Mouse (Mus musculus): Measurements from ENCODE around the gene Gm28372. TPM values are rescaled to one million over a fixed set of nuclear protein-coding genes. Genes with fewer than 3 reads are reported as not detected.
"Not testable (repeated sequence)": the region's sequence is repeated elsewhere in the genome, so short reads cannot be mapped to it uniquely, and the experiment has no call there.

Gm28372 gene
- polyA plus RNA-seq (2012; rRNA removed) = not detected in 2 replicates

DNA sequence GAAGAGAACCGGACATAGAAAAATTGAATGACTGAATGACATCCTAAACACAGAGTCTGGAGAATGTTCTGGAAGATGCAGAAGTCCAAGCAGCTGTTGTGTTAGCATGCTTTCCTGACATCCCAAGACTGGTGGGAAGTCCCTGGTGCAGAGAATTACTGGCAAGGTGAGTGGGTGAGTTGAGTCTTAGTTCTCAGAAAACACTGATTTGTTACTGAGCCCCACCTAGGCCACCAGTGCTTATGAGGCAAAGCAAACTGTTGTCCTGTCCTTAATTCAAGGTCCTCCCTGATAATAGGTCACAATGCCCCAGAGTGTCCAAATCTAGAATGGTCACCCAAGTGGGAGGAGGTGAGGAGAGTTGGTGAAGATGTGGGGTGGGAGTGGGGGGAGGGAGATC is at the start of gene Gm28372, which contains the start of gene 1700020A23Rik:
Gene Gm28372, plus strand, starts transcription at position 301 of the 400 bp plus-strand sequence.
Gene 1700020A23Rik, plus strand, starts transcription at position 321 of the 400 bp plus-strand sequence.
- WGBS = 79% methylated on average over 1 of the region's 1 CpGs
- no peak for DNase-seq
- Histone ChIP-seq H3K4me3 (replicated peaks; ENCODE audit: extremely low read depth, low read depth, low read length) (no peak within 1 kb of the TSS), H3K4me1 (ENCODE audit: control insufficient read depth, insufficient read depth, low read length) (no peaks in the 10 kb centered on the region)
- TF ChIP-seq POLR2A (IDR thresholded peaks at IDR 0.05; ENCODE audit: borderline replicate concordance, extremely low read depth, low read depth, low read length) = no peak
- TF ChIP-seq CTCF (IDR thresholded peaks at IDR 0.05; ENCODE audit: insufficient read depth, low read length) = no peak

DNA sequence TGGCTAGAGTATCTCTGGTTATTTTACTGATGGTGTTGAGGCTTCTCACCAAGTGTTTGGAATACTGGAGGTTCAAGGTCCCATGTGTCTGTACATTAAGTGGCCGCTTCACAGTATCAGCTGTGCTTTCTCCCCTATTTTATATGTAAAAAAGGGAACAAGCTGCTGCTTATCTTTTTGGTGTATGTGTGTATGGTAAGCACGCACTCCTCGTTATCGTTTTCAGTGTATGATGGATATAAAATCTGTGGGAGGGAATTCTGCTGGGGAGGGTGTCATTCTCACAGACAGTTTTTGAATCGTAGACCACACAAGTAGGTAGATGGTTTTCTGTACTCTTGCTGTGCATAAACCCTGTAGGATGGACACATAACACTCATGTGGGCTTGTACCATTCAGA is 47.5 kb upstream of the Gm28372 start:
- WGBS = 93% methylated on average over 5 of the region's 5 CpGs
- H3K4me3 ChIP-seq (replicated peaks; ENCODE audit: extremely low read depth, low read depth, low read length) = no peak overlapping the region

DNA sequence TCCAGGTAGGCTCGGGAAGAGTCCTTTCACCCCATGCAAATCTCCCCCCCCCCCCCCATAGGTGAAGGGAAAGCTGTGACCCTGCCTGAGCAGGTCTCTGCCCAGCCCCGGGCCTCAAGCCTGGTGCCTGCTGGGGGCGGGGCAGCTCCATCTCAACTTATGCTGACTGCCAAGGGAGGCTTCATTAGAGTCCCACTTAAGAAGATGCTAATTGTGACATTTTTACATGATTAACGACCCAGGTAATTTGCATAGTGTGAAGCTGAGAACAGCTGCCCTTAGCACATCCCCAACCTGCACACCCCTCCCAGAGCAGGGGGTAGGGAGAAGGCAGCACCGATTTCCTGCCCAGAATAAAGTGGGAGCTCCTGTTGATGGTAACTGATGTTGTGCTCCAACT is 46.2 kb upstream of the Gm28372 start:
- no peak for TF ChIP-seq CTCF (IDR thresholded peaks at IDR 0.05; ENCODE audit: insufficient read depth, low read length)
- TF ChIP-seq POLR2A (IDR thresholded peaks at IDR 0.05; ENCODE audit: borderline replicate concordance, extremely low read depth, low read depth, low read length) = no peak
- 23% methylated on average over 5 of the region's 5 CpGs for WGBS
- Histone ChIP-seq H3K4me3 (replicated peaks; ENCODE audit: extremely low read depth, low read depth, low read length) (no peak overlapping the region), H3K4me1 (ENCODE audit: control insufficient read depth, insufficient read depth, low read length) (no peaks in the 10 kb centered on the region)
- DNase-seq = no peak

More for the DNA sequence above, 47.5 kb upstream of the Gm28372 start:
- TF ChIP-seq POLR2A (IDR thresholded peaks at IDR 0.05; ENCODE audit: borderline replicate concordance, extremely low read depth, low read depth, low read length) = no peak
- no peak for TF ChIP-seq CTCF (IDR thresholded peaks at IDR 0.05; ENCODE audit: insufficient read depth, low read length)
- H3K4me1 ChIP-seq (ENCODE audit: control insufficient read depth, insufficient read depth, low read length) = no peaks in the 10 kb centered on the region
- no peak for DNase-seq

DNA sequence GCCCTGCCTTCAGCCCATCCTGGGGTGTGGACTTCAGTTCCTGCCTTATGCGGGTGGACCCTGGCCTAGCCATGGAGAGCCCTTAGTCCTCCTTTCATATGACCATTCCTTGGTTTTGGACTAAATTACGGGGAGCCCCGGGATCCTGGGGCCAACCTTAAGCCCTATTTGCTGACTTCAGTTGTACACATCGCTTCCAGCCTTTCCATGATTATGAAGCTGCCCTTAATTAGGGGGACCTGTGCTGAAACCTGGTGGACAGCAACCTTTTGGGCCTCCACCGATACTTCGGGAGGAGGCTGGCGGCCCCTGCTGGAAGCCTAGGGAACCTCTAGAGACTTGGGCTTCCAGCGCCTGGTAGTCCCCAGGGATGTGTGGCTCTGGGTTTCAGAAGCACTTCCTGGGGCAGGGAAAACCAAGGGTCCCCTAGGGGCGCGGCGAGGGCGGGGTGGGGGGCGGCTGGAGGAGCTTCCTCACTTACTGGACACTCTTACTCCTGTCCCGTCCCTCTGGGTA is 42.5 kb upstream of the Gm28372 start:
- H3K4me3 ChIP-seq (replicated peaks; ENCODE audit: extremely low read depth, low read depth, low read length) = no peak overlapping the region
- peak; percentile 27 for DNase-seq
- no peaks in the 10 kb centered on the region for H3K4me1 ChIP-seq (ENCODE audit: control insufficient read depth, insufficient read depth, low read length)
- peak; percentile 38 for TF ChIP-seq CTCF (IDR thresholded peaks at IDR 0.05; ENCODE audit: insufficient read depth, low read length)
- TF ChIP-seq POLR2A (IDR thresholded peaks at IDR 0.05; ENCODE audit: borderline replicate concordance, extremely low read depth, low read depth, low read length) = no peak
- WGBS = 5% methylated on average over 14 of the region's 14 CpGs

DNA sequence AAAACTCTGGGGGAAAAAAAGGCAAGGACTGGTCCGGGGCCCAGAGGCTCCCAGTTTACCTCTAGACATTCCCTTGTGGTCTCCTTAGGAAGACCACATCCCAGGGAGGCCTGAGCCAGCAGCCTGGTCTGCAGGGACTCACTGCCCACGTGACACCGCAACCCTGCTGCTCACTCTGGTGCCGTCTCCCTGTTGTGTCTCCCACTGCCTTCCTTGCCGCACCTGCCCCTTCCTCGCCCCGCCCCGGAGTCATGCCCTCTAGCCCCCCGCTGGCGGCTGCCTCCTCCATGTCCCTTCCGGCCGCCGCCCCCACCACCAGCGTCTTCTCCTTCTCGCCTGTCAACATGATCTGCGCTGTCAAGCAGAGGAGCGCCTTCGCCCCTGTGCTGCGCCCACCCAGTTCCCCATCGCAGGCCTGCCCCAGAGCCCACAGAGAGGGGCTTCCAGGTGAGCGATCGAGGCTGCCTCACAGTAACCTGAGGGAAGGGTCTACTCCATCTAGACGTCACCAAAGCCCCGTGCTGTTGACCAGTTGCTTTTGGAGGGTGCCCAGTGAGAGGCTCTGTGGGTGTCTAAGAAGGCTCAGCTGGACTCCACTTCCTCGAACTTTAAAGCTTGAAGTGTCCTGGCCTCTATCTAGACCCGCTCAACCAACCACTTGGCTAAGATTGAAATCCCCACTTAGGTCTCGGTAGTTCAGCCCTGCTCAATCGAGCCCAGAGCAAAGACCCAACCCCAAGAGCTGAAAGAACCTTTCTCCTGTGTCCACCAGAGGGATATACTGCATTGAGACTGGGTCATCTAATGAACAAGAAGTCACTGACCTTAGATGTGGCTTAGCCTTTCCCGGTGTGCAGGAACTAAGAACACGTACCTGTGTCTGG is 39.6 kb upstream of the Gm28372 start:
- no peak for TF ChIP-seq POLR2A (IDR thresholded peaks at IDR 0.05; ENCODE audit: borderline replicate concordance, extremely low read depth, low read depth, low read length)
- TF ChIP-seq CTCF (IDR thresholded peaks at IDR 0.05; ENCODE audit: insufficient read depth, low read length) = no peak
- WGBS = 10% methylated on average over 30 of the region's 30 CpGs
- no peak for DNase-seq
- no peaks in the 10 kb centered on the region for H3K4me1 ChIP-seq (ENCODE audit: control insufficient read depth, insufficient read depth, low read length)
- H3K4me3 ChIP-seq (replicated peaks; ENCODE audit: extremely low read depth, low read depth, low read length) = no peak overlapping the region

DNA sequence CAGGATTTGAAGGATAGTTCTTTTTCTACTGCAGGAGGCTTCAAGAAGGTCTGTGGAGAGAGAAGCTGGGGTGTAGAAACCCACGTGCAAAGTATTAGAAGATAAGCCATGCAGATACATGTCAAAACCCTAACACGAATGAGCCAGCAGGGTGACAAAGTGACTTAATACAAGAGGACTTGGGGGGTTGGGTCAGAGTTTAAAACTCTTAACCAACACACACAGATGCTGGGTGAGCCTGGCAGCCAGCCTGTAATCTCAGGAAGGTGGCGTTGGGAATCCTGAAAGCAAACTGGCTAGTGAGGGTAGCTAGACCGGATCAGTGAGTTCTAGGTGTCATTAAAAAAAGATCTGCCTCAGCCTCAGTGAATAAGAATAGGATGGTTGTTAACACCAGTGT is 37.7 kb upstream of the Gm28372 start:
- TF ChIP-seq POLR2A (IDR thresholded peaks at IDR 0.05; ENCODE audit: borderline replicate concordance, extremely low read depth, low read depth, low read length) (no peak), CTCF (IDR thresholded peaks at IDR 0.05; ENCODE audit: insufficient read depth, low read length) (no peak)
- no peak for DNase-seq
- Histone ChIP-seq H3K4me1 (ENCODE audit: control insufficient read depth, insufficient read depth, low read length) (no peaks in the 10 kb centered on the region), H3K4me3 (replicated peaks; ENCODE audit: extremely low read depth, low read depth, low read length) (no peak overlapping the region)
- 50% methylated on average over 4 of the region's 4 CpGs for WGBS

DNA sequence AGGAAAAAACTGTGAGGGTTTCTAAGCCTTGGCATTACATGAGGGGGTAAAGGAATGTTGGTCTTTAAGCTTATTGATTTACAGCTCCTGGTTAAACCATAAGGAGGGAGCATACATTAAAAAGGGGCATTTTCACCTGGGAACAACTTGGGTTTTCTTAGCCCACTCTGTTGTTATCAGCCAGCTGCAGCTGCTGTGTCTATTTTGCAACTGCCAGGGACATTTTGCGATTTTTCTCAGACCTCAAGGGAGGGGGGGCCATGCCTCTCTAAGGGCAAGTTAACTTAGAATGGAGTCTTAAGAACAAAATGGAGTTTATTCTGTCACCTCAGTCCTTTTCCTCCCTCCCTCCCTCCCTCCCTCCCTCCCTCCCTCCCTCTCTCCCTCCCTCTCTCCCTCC is 32.0 kb upstream of the Gm28372 start:
- H3K4me1 ChIP-seq (ENCODE audit: control insufficient read depth, insufficient read depth, low read length); DNase-seq; H3K4me3 ChIP-seq (replicated peaks; ENCODE audit: extremely low read depth, low read depth, low read length): not testable (repeated sequence)
- 22% methylated on average over 1 of the region's 1 CpGs for WGBS

DNA sequence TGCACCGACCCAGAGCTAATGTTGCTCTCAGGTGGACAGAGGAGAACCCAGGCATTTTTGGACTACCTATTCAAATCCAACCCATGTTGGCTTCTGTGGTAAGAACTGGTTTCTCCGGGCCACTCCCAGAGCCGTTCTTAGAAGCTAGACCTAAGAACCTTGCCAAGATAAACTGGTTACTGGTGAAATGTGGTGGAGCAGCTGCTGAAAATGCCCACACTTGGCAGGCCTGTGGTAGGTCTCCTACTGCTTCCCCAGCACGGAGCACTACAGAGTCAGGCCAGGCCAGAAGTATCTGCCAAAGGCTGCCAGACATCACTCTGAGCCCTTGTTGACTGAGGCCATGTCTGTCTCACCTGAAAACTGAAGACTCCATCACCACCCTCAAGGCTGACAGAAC is 30.1 kb upstream of the Gm28372 start:
- DNase-seq = no peak

DNA sequence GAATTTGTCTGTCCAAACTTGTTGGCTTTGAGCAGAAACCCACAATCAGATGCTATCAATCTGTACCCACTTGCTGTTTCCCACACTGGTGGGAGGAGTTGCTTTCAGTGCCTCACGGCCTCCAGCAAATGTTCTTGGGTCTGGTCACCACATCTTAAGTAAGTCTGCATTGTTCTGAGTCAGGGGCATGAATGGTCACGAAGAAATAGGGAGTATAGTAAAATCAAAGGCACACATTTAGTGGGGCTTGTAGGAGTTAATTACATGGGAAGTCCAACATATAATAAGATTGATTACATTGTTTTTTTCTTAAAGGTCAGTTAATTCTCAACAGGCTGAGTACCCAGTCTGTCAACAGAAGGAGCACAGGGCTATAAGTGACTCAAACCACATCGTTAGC is 21.8 kb upstream of the Gm28372 start:
- H3K4me3 ChIP-seq (replicated peaks; ENCODE audit: extremely low read depth, low read depth, low read length) = no peak overlapping the region
- no peaks in the 10 kb centered on the region for H3K4me1 ChIP-seq (ENCODE audit: control insufficient read depth, insufficient read depth, low read length)
- 50% methylated on average over 3 of the region's 3 CpGs for WGBS
- TF ChIP-seq CTCF (IDR thresholded peaks at IDR 0.05; ENCODE audit: insufficient read depth, low read length) (no peak), POLR2A (IDR thresholded peaks at IDR 0.05; ENCODE audit: borderline replicate concordance, extremely low read depth, low read depth, low read length) (no peak)
- no peak for DNase-seq

More for the DNA sequence above, 30.1 kb upstream of the Gm28372 start:
- TF ChIP-seq POLR2A (IDR thresholded peaks at IDR 0.05; ENCODE audit: borderline replicate concordance, extremely low read depth, low read depth, low read length) = no peak
- no peak for TF ChIP-seq CTCF (IDR thresholded peaks at IDR 0.05; ENCODE audit: insufficient read depth, low read length)
- WGBS = 64% methylated on average over 4 of the region's 4 CpGs
- Histone ChIP-seq H3K4me1 (ENCODE audit: control insufficient read depth, insufficient read depth, low read length) (no peaks in the 10 kb centered on the region), H3K4me3 (replicated peaks; ENCODE audit: extremely low read depth, low read depth, low read length) (no peak overlapping the region)

DNA sequence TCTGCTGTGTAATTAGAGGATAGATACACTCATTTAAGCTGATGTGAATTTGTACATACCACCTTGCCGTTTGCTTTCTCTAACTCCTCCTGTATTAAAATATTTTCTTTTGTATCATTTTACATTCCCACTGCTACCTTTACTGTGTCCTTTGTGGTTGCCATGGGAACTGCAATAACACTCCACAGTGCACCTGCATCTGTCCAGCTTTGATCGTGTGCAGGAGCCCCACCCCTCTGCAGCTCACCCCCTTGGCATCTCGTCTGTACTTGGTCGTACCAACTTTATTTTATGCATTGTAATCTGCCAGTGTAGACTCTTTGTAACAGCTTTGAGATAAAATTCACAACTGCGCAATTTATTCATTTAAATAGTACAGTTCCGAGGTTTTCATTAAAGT is 21.1 kb upstream of the Gm28372 start:
- H3K4me1 ChIP-seq (ENCODE audit: control insufficient read depth, insufficient read depth, low read length) = no peaks in the 10 kb centered on the region
- TF ChIP-seq CTCF (IDR thresholded peaks at IDR 0.05; ENCODE audit: insufficient read depth, low read length) (no peak), POLR2A (IDR thresholded peaks at IDR 0.05; ENCODE audit: borderline replicate concordance, extremely low read depth, low read depth, low read length) (no peak)
- H3K4me3 ChIP-seq (replicated peaks; ENCODE audit: extremely low read depth, low read depth, low read length) = no peak overlapping the region
- no peak for DNase-seq
- WGBS = 56% methylated on average over 6 of the region's 6 CpGs
